Mouse (Mus musculus) mature B cell (primary cell): Measurements from ENCODE around the gene Klhl9.
"Not testable (repeated sequence)": the region's sequence is repeated elsewhere in the genome, so short reads cannot be mapped to it uniquely, and the experiment has no call there.

ENCODE experiments used
- in situ Hi-C: fragments of 300-500 bp; cut with MboI; formaldehyde crosslinking; loops from 2 replicates; pipeline ENCODE4 v1.14.3; 2019

The Klhl9 gene

GRCm38 (mm10) chr4:88721791-88722721 lies at the start of gene Klhl9, which contains the start of gene Gm26566:
Gene Klhl9, minus strand, starts transcription at chr4:88722465.
Gene Gm26566, plus strand, starts transcription at chr4:88721805.
- in situ Hi-C loops: no loop called here

GRCm38 (mm10) chr4:88763384-88764018 lies 41.2 kb upstream of the Klhl9 start:
- in situ Hi-C loops: not testable (repeated sequence)

GRCm38 (mm10) chr4:88762341-88762740 lies 40.1 kb upstream of the Klhl9 start:
- in situ Hi-C loops: not testable (repeated sequence)

- in situ Hi-C loops: not testable (repeated sequence)
Observed at GRCm38 (mm10) chr4:88761776-88762175, 39.5 kb upstream of the Klhl9 start.

GRCm38 (mm10) chr4:88760431-88760830 lies 38.2 kb upstream of the Klhl9 start:
- in situ Hi-C loops: not testable (repeated sequence)

- in situ Hi-C loops: not testable (repeated sequence)
Observed at GRCm38 (mm10) chr4:88759610-88760268, 37.5 kb upstream of the Klhl9 start, which contains the start of gene Gm13283. Gene Gm13283, plus strand, starts transcription at chr4:88760119.

GRCm38 (mm10) chr4:88758751-88759150 lies 36.5 kb upstream of the Klhl9 start:
- in situ Hi-C loops: not testable (repeated sequence)

- in situ Hi-C loops: not testable (repeated sequence)
Observed at GRCm38 (mm10) chr4:88757628-88758031, 35.4 kb upstream of the Klhl9 start.

- in situ Hi-C loops: not testable (repeated sequence)
Observed at GRCm38 (mm10) chr4:88756581-88757513, 34.6 kb upstream of the Klhl9 start.

GRCm38 (mm10) chr4:88754818-88755340 lies 32.6 kb upstream of the Klhl9 start, which contains the start of gene Gm13271:
Gene Gm13271, plus strand, starts transcription at chr4:88754868.
- in situ Hi-C loops: not testable (repeated sequence)

- in situ Hi-C loops: loop anchor here (25.0 kb wide), 2 partner anchors 112 to 562 kb away; partner anchors contain the start of genes Cdkn2b and Ifna1
Observed at GRCm38 (mm10) chr4:88749926-88750325, 27.7 kb upstream of the Klhl9 start.

GRCm38 (mm10) chr4:88744207-88744606 lies 21.9 kb upstream of the Klhl9 start:
- in situ Hi-C loops: loop anchor here (25.0 kb wide), 2 partner anchors 118 to 568 kb away; partner anchors contain the start of genes Cdkn2b and Ifna1

GRCm38 (mm10) chr4:88742771-88743371 lies 20.6 kb upstream of the Klhl9 start:
- in situ Hi-C loops: loop anchor here (25.0 kb wide), 2 partner anchors 119 to 569 kb away; partner anchors contain the start of genes Cdkn2b and Ifna1

GRCm38 (mm10) chr4:88741426-88741825 lies 19.2 kb upstream of the Klhl9 start:
- in situ Hi-C loops: loop anchor here (25.0 kb wide), 2 partner anchors 121 to 571 kb away; partner anchors contain the start of genes Cdkn2b and Ifna1

GRCm38 (mm10) chr4:88739036-88739435 lies 16.8 kb upstream of the Klhl9 start:
- in situ Hi-C loops: loop anchor here (25.0 kb wide), 2 partner anchors 123 to 573 kb away; partner anchors contain the start of genes Cdkn2b and Ifna1

GRCm38 (mm10) chr4:88738480-88738879 lies 16.2 kb upstream of the Klhl9 start:
- in situ Hi-C loops: loop anchor here (25.0 kb wide), 2 partner anchors 124 to 574 kb away; partner anchors contain the start of genes Cdkn2b and Ifna1

- in situ Hi-C loops: loop anchor here (25.0 kb wide), 2 partner anchors 135 to 585 kb away; partner anchors contain the start of genes Cdkn2b and Ifna1
Observed at GRCm38 (mm10) chr4:88727324-88727723, 5.1 kb upstream of the Klhl9 start.

GRCm38 (mm10) chr4:88726727-88727126 lies 4.5 kb upstream of the Klhl9 start:
- in situ Hi-C loops: loop anchor here (25.0 kb wide), 2 partner anchors 136 to 586 kb away; partner anchors contain the start of genes Cdkn2b and Ifna1

- in situ Hi-C loops: no loop called here
Observed at GRCm38 (mm10) chr4:88723497-88724090, 1.3 kb upstream of the Klhl9 start.
